Mouse (Mus musculus) brain, embryonic 14.5 days (tissue): Measurements from ENCODE around the gene Fam43b.

Experiments
- CTCF ChIP-seq: fragments of 200-500 bp; IDR thresholded peaks from 2 replicates; pipeline ENCODE4 v1.5.1; 2012; ENCODE audit warnings: inconsistent platforms, mild to moderate bottlenecking, moderate library complexity, borderline replicate concordance; ENCODE audit not compliant: insufficient read depth, insufficient read length; ENCODE audit errors: extremely low read depth
- POLR2A ChIP-seq: fragments of 200-500 bp; IDR thresholded peaks from 2 replicates; pipeline ENCODE4 v1.6.1; 2012; ENCODE audit warnings: mild to moderate bottlenecking, inconsistent platforms, borderline replicate concordance; ENCODE audit not compliant: poor library complexity, insufficient read depth, insufficient read length, severe bottlenecking; ENCODE audit errors: extremely low read depth

- TF ChIP-seq POLR2A (no peak), CTCF (no peak)
Observed at GRCm38 (mm10) chr4:138380132-138380689, 16.1 kb downstream of the Fam43b start.
